Mouse (Mus musculus) spleen, postnatal 4 days (tissue): ENCODE results near the gene Atp1a2.
"Not testable (repeated sequence)": the region's sequence is repeated elsewhere in the genome, so short reads cannot be mapped to it uniquely, and the experiment has no call there.

Experiments used
- DNase-seq, 2 experiments: peaks; one replicate each; pipeline ENCODE4 v3.0.0; 2022; ENCODE audit warnings: low spot score in 2 of 2

Atp1a2 gene

GRCm38 (mm10) chr1:172273386-172273785 is 24.5 kb downstream of the Atp1a2 start:
- DNase-seq = no peak

GRCm38 (mm10) chr1:172271765-172272164 is 26.1 kb downstream of the Atp1a2 start:
- no peak for DNase-seq

GRCm38 (mm10) chr1:172271208-172271607 is 26.7 kb downstream of the Atp1a2 start:
- no peak for DNase-seq

- no peak for DNase-seq
Observed at GRCm38 (mm10) chr1:172261477-172262078, 36.3 kb downstream of the Atp1a2 start, which contains the start of gene Igsf8. TSS of gene Igsf8 (plus strand) at chr1:172261641.

GRCm38 (mm10) chr1:172258314-172258713 is 39.5 kb downstream of the Atp1a2 start, which contains the start of gene Atp1a4:
TSS of gene Atp1a4 (minus strand) at chr1:172258414.
- no peak for DNase-seq

- DNase-seq = no peak
Observed at GRCm38 (mm10) chr1:172247679-172248078, 50.2 kb downstream of the Atp1a2 start.

GRCm38 (mm10) chr1:172247216-172247615 is 50.6 kb downstream of the Atp1a2 start:
- DNase-seq = no peak

GRCm38 (mm10) chr1:172244645-172245044 is 53.2 kb downstream of the Atp1a2 start:
- DNase-seq = not testable (repeated sequence)

- no peak for DNase-seq
Observed at GRCm38 (mm10) chr1:172243547-172244205, 54.2 kb downstream of the Atp1a2 start.

GRCm38 (mm10) chr1:172242401-172242800 is 55.5 kb downstream of the Atp1a2 start:
- DNase-seq = no peak

- no peak for DNase-seq
Observed at GRCm38 (mm10) chr1:172240945-172241708, 56.7 kb downstream of the Atp1a2 start.

- DNase-seq = no peak
Observed at GRCm38 (mm10) chr1:172229215-172229614, 68.6 kb downstream of the Atp1a2 start.

GRCm38 (mm10) chr1:172228209-172228608 is 69.7 kb downstream of the Atp1a2 start:
- no peak for DNase-seq
